Mouse (Mus musculus) forebrain, embryonic 15.5 days (tissue): ENCODE results near the gene Apol7e. TPM values are rescaled to one million over a fixed set of nuclear protein-coding genes. Genes with fewer than 3 reads are reported as not detected.

Experiments used
- ATAC-seq: fragments of 200-750 bp; cut with Nextera tagmentation; replicated peaks from 2 replicates; pipeline ENCODE4 v1.8.0; 2017; ENCODE audit warnings: mild to moderate bottlenecking, moderate TSS enrichment, moderate library complexity
- H3K27ac ChIP-seq: fragments of 300-500 bp; sonication (generic); replicated peaks from 2 replicates; pipeline ENCODE4 v1.5.1; 2015; ENCODE audit warnings: mild to moderate bottlenecking, inconsistent platforms
- H3K27me3 ChIP-seq: fragments of 300-500 bp; sonication (generic); 2 replicates; pipeline ENCODE4 v1.6.1; 2015; ENCODE audit warnings: inconsistent platforms
- H3K36me3 ChIP-seq: fragments of 300-500 bp; sonication (generic); 2 replicates; pipeline ENCODE4 v1.6.1; 2015; ENCODE audit warnings: mild to moderate bottlenecking, inconsistent platforms
- H3K4me1 ChIP-seq: fragments of 300-500 bp; sonication (generic); 2 replicates; pipeline ENCODE4 v1.6.1; 2015; ENCODE audit warnings: inconsistent platforms
- H3K4me2 ChIP-seq: fragments of 300-500 bp; sonication (generic); replicated peaks from 2 replicates; pipeline ENCODE4 v1.6.1; 2015; ENCODE audit warnings: mild to moderate bottlenecking, inconsistent platforms
- H3K4me3 ChIP-seq: fragments of 300-500 bp; sonication (generic); 2 replicates; pipeline ENCODE4 v1.5.1; 2015; ENCODE audit warnings: mild to moderate bottlenecking, inconsistent platforms
- H3K9ac ChIP-seq: fragments of 300-500 bp; sonication (generic); replicated peaks from 2 replicates; pipeline ENCODE4 v1.6.1; 2015; ENCODE audit warnings: mild to moderate bottlenecking, inconsistent platforms
- H3K9me3 ChIP-seq: fragments of 300-500 bp; sonication (generic); 2 replicates; pipeline ENCODE4 v1.6.1; 2016; ENCODE audit warnings: inconsistent platforms
- WGBS: fragments of 180-500 bp; shearing (Covaris S2); methylation state at CpG from one replicate; pipeline ENCODE4 v1.1.7; 2015; ENCODE audit warnings: mixed read lengths; 5-methylcytosine and 5-hydroxymethylcytosine counted together
- polyA plus RNA-seq: library from polyadenylated mRNA; unstranded; fragments of >200 nt; fragmentation: Nextera tagmentation; extraction: Ambion mirVana; gene quantifications from 2 replicates; pipeline ENCODE4 v1.2.1, GENCODE M21; 2015

Gene Apol7e
- polyA plus RNA-seq, 1 experiment from 2014 or later = not detected

- Histone ChIP-seq H3K27me3 (no peaks in the 10 kb centered on the region), H3K4me1 (no peaks in the 10 kb centered on the region), H3K9me3 (no peaks in the 10 kb centered on the region), H3K4me3 (no peak overlapping the region), H3K4me2 (no peak overlapping the region), H3K36me3 (peaks cover 50% of the 10 kb centered on the region), H3K9ac (no peak overlapping the region), H3K27ac (no peak overlapping the region)
- ATAC-seq = 0 out of 2 replicates have a peak, but pooled peaks have one; percentile 48
- 73% methylated on average over 22 of the region's 22 CpGs for WGBS
Measured at GRCm38 (mm10) chr15:77761561-77762380, 63.1 kb downstream of the Apol7e start.

GRCm38 (mm10) chr15:77763050-77763449 is 64.4 kb downstream of the Apol7e start:
- Histone ChIP-seq H3K36me3 (peaks cover 62% of the 10 kb centered on the region), H3K9me3 (no peaks in the 10 kb centered on the region)
- 95% methylated on average over 16 of the region's 16 CpGs for WGBS

DNA sequence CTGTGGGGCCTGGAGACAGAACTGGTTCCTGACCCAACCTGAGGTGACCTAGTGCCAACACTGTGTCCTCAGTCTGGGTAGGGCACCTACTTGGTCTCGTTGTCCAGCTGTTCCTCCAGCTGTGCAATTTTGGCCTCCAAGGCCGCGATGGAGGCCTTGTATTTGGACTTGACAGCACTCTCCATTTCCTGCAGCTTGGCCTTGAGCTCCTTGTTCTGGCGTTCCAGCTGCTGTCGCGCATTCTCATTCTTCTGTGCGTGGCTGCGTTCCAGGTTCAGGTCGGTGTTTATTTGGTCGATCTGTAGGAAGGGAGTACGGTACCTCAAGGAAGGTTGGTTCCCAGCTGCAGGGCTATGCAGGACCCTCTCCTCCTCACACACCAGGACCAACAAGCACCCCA is 65.0 kb downstream of the Apol7e start:
- no peak for ATAC-seq
- H3K9me3 ChIP-seq = no peaks in the 10 kb centered on the region
- no peak overlapping the region for H3K4me3 ChIP-seq
- no peaks in the 10 kb centered on the region for H3K4me1 ChIP-seq
- no peak overlapping the region for H3K9ac ChIP-seq
- H3K27ac ChIP-seq = no peak overlapping the region
- peaks cover 69% of the 10 kb centered on the region for H3K36me3 ChIP-seq
- no peak overlapping the region for H3K4me2 ChIP-seq
- no peaks in the 10 kb centered on the region for H3K27me3 ChIP-seq
- 94% methylated on average over 11 of the region's 11 CpGs for WGBS

More at GRCm38 (mm10) chr15:77763050-77763449, 64.4 kb downstream of the Apol7e start:
- no peaks in the 10 kb centered on the region for H3K27me3 ChIP-seq
- H3K4me3 ChIP-seq = no peak overlapping the region
- H3K9ac ChIP-seq = no peak overlapping the region
- no peak overlapping the region for H3K27ac ChIP-seq
- H3K4me1 ChIP-seq = no peaks in the 10 kb centered on the region
- H3K4me2 ChIP-seq = no peak overlapping the region
- ATAC-seq = no peak

GRCm38 (mm10) chr15:77764391-77765006 is 65.8 kb downstream of the Apol7e start:
- Histone ChIP-seq H3K27me3 (no peaks in the 10 kb centered on the region), H3K4me2 (no peak overlapping the region), H3K27ac (no peak overlapping the region), H3K9ac (no peak overlapping the region), H3K9me3 (no peaks in the 10 kb centered on the region), H3K36me3 (peaks cover 77% of the 10 kb centered on the region), H3K4me1 (no peaks in the 10 kb centered on the region), H3K4me3 (no peak overlapping the region)
- WGBS = 71% methylated on average over 13 of the region's 13 CpGs
- ATAC-seq = no peak

- Histone ChIP-seq H3K27me3 (no peaks in the 10 kb centered on the region), H3K4me2 (no peak overlapping the region), H3K4me1 (no peaks in the 10 kb centered on the region), H3K27ac (no peak overlapping the region), H3K9me3 (no peaks in the 10 kb centered on the region), H3K4me3 (no peak overlapping the region), H3K9ac (no peak overlapping the region), H3K36me3 (peaks cover 85% of the 10 kb centered on the region)
- 94% methylated on average over 16 of the region's 16 CpGs for WGBS
- no peak for ATAC-seq
Measured at GRCm38 (mm10) chr15:77765484-77766093, 66.9 kb downstream of the Apol7e start.

DNA sequence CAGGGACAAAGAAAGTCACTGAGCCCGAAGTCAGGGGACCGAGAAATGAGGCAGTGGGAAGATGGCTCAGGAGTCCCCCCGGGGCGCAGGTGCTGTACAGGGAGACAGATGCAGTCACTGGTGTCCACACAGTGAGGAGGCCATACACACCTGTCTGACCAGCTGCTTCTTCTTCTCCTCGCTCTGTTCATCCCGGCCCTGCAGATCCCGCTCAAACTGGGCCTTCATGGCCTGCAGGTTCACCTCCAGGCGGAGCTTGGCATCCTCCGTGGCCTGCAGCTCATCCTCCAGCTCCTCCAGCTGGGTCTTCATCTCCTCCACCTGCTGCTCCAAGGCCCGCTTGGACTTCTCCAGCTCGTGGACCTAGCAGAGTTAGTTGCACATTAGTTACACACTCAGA is 68.3 kb downstream of the Apol7e start:
- Histone ChIP-seq H3K4me1 (no peaks in the 10 kb centered on the region), H3K4me2 (no peak overlapping the region), H3K9me3 (no peaks in the 10 kb centered on the region), H3K27ac (no peak overlapping the region), H3K27me3 (no peaks in the 10 kb centered on the region), H3K36me3 (peaks cover 89% of the 10 kb centered on the region), H3K9ac (no peak overlapping the region), H3K4me3 (no peak overlapping the region)
- 93% methylated on average over 11 of the region's 11 CpGs for WGBS
- ATAC-seq = no peak

Other genes with a start within 250 kb of the Apol7e start
- gene Apol10a, start 221.8 kb upstream of the Apol7e start, polyA plus RNA-seq = not detected in 2 replicates
- gene Apol11a, start 190.6 kb upstream of the Apol7e start, polyA plus RNA-seq = not detected in 2 replicates
- gene Apol7c, start 165.5 kb upstream of the Apol7e start, polyA plus RNA-seq = not detected in 2 replicates
- gene 1700025B11Rik, start 137.0 kb upstream of the Apol7e start, polyA plus RNA-seq = not detected in 2 replicates
- gene Apol10b, start 102.7 kb upstream of the Apol7e start, polyA plus RNA-seq = not detected in 2 replicates
- gene Gm36245, start 99.6 kb upstream of the Apol7e start, polyA plus RNA-seq = not detected in 2 replicates
- gene Apol11b, start 55.6 kb upstream of the Apol7e start, polyA plus RNA-seq = 0.14 and 0.18 TPM in 2 replicates
- gene Apol9b, start 30.2 kb downstream of the Apol7e start, polyA plus RNA-seq = not detected in 2 replicates
- 0.20 TPM in 1 of 2 replicates, not detected in the other for gene Apol8, start 58.1 kb downstream of the Apol7e start, polyA plus RNA-seq
- 12.3 and 12.4 TPM in 2 replicates for gene Myh9, start 143.3 kb downstream of the Apol7e start, polyA plus RNA-seq
- gene Txn2, start 230.1 kb downstream of the Apol7e start, polyA plus RNA-seq = 230 and 238 TPM in 2 replicates